Mouse (Mus musculus): ENCODE measurements at regions not wholly inside any gene's neighbourhood (a gene's known extent, or its start where the extent isn't known, plus 50 kb on each side); places are given as distances from the start of the nearest gene placed in this dataset.

DNA sequence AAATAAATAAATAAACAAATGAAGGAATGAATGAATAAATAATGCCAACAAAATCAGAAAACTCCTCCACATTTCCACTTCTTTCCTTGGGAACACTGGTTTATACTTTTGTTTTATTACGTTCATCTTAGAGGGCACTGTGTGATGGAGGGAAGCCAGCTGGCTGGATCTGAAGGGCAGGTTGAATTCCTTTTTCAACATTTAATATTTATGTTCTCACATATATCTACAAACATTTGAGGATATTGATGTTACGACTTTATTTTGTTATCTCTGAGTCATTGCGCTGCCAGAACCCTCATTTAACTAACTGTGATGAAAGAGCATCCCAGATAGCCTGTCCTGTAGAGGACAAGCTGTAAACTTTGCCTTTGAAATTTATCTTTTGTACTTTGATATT is 273.3 kb downstream of the Phf14 start:
- no peak overlapping the region for H3K4me3 ChIP-seq (ENCODE audit: low read depth, low read length)
- 63% methylated on average over 3 of the region's 3 CpGs for WGBS
- no peak overlapping the region for H3K4me2 ChIP-seq (replicated peaks; ENCODE audit: low read depth, low read length)
- H3K9me3 ChIP-seq (ENCODE audit: control insufficient read depth, low read depth, low read length) = no peaks in the 10 kb centered on the region
- H3K4me1 ChIP-seq (ENCODE audit: control insufficient read depth, insufficient read depth, low read length) = no peaks in the 10 kb centered on the region
- no peak for ATAC-seq (ENCODE audit: insufficient number of reproducible peaks, insufficient read depth, low FRiP score, low read depth)
- no peak overlapping the region for H3K27ac ChIP-seq (ENCODE audit: low read length)
- no peaks in the 10 kb centered on the region for H3K27me3 ChIP-seq (ENCODE audit: control insufficient read depth, insufficient read depth, low read length)
- no peaks in the 10 kb centered on the region for H3K36me3 ChIP-seq (ENCODE audit: control insufficient read depth, insufficient read depth, low read length)
- no peak overlapping the region for H3K9ac ChIP-seq (replicated peaks; ENCODE audit: low read depth, low read length)

DNA sequence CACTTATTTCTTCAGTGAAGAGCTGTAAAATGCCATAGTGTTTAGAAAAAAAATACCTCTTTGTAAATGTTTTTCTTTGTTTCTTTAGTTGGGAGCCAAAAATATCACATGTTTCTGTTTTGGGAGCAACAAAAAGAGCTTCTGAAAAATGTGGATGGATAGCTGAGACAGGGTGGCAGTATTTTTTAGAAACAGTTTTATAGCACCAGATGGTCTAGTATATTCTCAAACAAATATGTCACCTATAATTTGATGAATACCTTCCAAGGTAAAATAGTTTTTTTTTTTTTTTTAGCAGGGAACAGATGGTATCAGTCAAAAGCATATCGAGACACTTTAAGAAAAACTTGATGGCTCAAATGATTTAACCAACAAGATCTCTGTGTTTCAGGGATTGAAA is 302.6 kb downstream of the Phf14 start:
- no peak overlapping the region for H3K4me2 ChIP-seq (replicated peaks; ENCODE audit: low read depth, low read length)
- no peak for ATAC-seq (ENCODE audit: insufficient number of reproducible peaks, insufficient read depth, low FRiP score, low read depth)
- no peaks in the 10 kb centered on the region for H3K36me3 ChIP-seq (ENCODE audit: control insufficient read depth, insufficient read depth, low read length)
- H3K9me3 ChIP-seq (ENCODE audit: control insufficient read depth, low read depth, low read length) = no peaks in the 10 kb centered on the region
- H3K4me1 ChIP-seq (ENCODE audit: control insufficient read depth, insufficient read depth, low read length) = no peaks in the 10 kb centered on the region
- H3K27me3 ChIP-seq (ENCODE audit: control insufficient read depth, insufficient read depth, low read length) = no peaks in the 10 kb centered on the region
- no peak overlapping the region for H3K9ac ChIP-seq (replicated peaks; ENCODE audit: low read depth, low read length)
- no peak overlapping the region for H3K27ac ChIP-seq (ENCODE audit: low read length)
- WGBS = 35% methylated on average over 1 of the region's 1 CpGs
- no peak overlapping the region for H3K4me3 ChIP-seq (ENCODE audit: low read depth, low read length)

DNA sequence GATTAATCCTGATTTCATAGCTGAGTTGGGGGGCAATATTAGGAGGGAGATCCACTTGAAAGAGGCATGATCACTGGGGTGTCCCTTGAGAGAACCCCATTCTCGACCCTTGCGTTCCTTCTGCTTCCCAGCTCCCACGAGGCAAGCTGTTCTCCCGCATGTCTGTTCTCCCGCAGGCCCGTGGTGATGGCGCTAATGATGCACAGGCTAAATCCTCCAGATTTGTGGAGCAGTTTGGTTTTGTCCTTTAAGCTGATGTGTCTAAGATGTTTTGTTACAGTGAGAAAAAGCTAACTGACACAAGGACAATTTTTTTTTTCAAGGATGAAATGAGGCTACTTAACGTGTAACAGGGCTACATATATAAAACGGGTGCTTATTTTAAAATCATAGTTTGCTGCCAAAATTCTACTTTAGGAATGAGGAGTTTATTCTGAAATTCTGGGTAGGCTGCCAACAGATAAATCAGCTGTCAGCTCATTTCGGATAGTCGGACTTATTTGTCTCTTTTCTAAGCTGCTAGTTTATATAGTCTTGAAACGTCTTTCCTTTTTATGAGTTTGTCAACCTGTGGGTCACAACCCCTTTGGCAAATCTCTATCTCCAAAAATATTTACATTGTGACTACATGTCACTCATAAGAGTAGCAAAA is 307.0 kb downstream of the Phf14 start:
- H3K36me3 ChIP-seq (ENCODE audit: control insufficient read depth, insufficient read depth, low read length) = no peaks in the 10 kb centered on the region
- 49% methylated on average over 12 of the region's 12 CpGs for WGBS
- no peaks in the 10 kb centered on the region for H3K27me3 ChIP-seq (ENCODE audit: control insufficient read depth, insufficient read depth, low read length)
- peak; percentile 63; the same call in 1 of the 2 replicates for ATAC-seq (ENCODE audit: insufficient number of reproducible peaks, insufficient read depth, low FRiP score, low read depth)
- H3K4me3 ChIP-seq (ENCODE audit: low read depth, low read length) = no peak overlapping the region
- H3K9ac ChIP-seq (replicated peaks; ENCODE audit: low read depth, low read length) = no peak overlapping the region
- H3K4me2 ChIP-seq (replicated peaks; ENCODE audit: low read depth, low read length) = no peak overlapping the region
- H3K4me1 ChIP-seq (ENCODE audit: control insufficient read depth, insufficient read depth, low read length) = no peaks in the 10 kb centered on the region
- no peaks in the 10 kb centered on the region for H3K9me3 ChIP-seq (ENCODE audit: control insufficient read depth, low read depth, low read length)
- H3K27ac ChIP-seq (ENCODE audit: low read length) = peak overlapping the region; percentile 82; the same call in 1 of the 2 replicates

DNA sequence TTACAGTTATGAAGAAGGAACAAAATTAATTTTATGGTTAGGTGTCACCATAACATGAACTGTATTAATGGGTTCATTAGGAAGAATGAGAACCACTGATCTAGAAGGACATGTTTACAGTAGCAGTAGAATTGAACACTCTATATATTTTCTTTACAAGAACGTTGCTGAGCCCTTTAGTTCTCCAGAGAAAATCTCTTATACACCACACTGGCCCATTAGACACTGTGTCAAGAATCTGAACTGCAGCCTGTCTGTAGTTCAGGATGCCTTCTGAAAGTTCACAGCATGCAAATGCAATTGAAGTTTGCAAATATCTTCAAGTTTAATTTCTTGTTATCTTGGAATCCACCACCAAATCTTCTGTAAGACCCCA is 307.6 kb downstream of the Phf14 start:
- Histone ChIP-seq H3K36me3 (ENCODE audit: control insufficient read depth, insufficient read depth, low read length) (no peaks in the 10 kb centered on the region), H3K4me2 (replicated peaks; ENCODE audit: low read depth, low read length) (no peak overlapping the region), H3K9ac (replicated peaks; ENCODE audit: low read depth, low read length) (no peak overlapping the region), H3K27me3 (ENCODE audit: control insufficient read depth, insufficient read depth, low read length) (no peaks in the 10 kb centered on the region), H3K27ac (ENCODE audit: low read length) (peak overlapping the region; percentile 35; the same call in 1 of the 2 replicates), H3K4me3 (ENCODE audit: low read depth, low read length) (no peak overlapping the region), H3K4me1 (ENCODE audit: control insufficient read depth, insufficient read depth, low read length) (no peaks in the 10 kb centered on the region), H3K9me3 (ENCODE audit: control insufficient read depth, low read depth, low read length) (peaks cover 3% of the 10 kb centered on the region; the same call in 1 of the 2 replicates)
- WGBS = 33% methylated on average over 1 of the region's 1 CpGs
- ATAC-seq (ENCODE audit: insufficient number of reproducible peaks, insufficient read depth, low FRiP score, low read depth) = peak; percentile 42; the same call in 1 of the 2 replicates

DNA sequence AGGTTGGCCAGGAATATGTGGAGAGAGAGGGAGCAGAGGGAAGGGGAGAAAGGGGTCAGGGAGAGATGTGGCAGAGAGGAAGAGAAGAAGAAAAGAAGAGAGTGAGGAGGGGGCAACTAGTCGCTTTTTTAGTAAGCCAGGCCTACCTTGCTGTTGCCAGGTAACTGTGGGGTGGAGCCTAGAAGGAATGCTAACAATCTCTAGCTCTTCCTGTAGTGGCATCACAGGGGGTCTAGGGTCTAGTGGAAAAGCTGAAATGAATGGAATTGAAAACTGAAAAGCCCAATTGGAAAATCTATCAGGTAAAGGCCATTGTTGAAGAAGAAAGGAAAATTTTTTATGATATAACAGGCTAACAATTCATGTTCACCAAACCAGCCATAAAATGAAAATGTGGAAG is 336.5 kb downstream of the Phf14 start:
- ATAC-seq (ENCODE audit: insufficient number of reproducible peaks, insufficient read depth, low FRiP score, low read depth) = no peak
- Histone ChIP-seq H3K4me2 (replicated peaks; ENCODE audit: low read depth, low read length) (no peak overlapping the region), H3K36me3 (ENCODE audit: control insufficient read depth, insufficient read depth, low read length) (no peaks in the 10 kb centered on the region), H3K27me3 (ENCODE audit: control insufficient read depth, insufficient read depth, low read length) (no peaks in the 10 kb centered on the region), H3K9me3 (ENCODE audit: control insufficient read depth, low read depth, low read length) (no peaks in the 10 kb centered on the region), H3K4me1 (ENCODE audit: control insufficient read depth, insufficient read depth, low read length) (no peaks in the 10 kb centered on the region), H3K27ac (ENCODE audit: low read length) (no peak overlapping the region), H3K9ac (replicated peaks; ENCODE audit: low read depth, low read length) (no peak overlapping the region), H3K4me3 (ENCODE audit: low read depth, low read length) (no peak overlapping the region)
- 32% methylated on average over 1 of the region's 1 CpGs for WGBS

DNA sequence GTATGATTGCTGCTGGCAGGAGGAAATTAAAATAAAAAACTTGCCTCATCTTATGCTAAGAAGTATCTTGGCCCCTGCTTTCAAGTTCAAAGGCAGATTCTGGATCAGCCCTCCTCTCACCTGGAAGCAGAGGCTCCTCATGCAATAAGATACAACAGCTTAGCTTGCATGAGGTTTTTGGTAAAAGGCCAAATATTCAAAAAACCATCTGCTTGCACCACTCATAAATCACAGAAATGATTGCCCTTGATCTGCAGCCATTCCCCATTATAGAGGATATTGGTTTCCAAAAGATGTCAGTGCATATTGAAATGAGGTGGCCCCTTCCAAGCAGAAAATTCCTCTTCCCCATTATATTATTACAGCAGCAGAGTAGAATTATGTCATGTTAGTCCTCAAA is 340.4 kb downstream of the Phf14 start:
- Histone ChIP-seq H3K9ac (replicated peaks; ENCODE audit: low read depth, low read length) (no peak overlapping the region), H3K4me1 (ENCODE audit: control insufficient read depth, insufficient read depth, low read length) (no peaks in the 10 kb centered on the region), H3K27me3 (ENCODE audit: control insufficient read depth, insufficient read depth, low read length) (no peaks in the 10 kb centered on the region), H3K27ac (ENCODE audit: low read length) (no peak overlapping the region), H3K36me3 (ENCODE audit: control insufficient read depth, insufficient read depth, low read length) (no peaks in the 10 kb centered on the region), H3K9me3 (ENCODE audit: control insufficient read depth, low read depth, low read length) (no peaks in the 10 kb centered on the region), H3K4me2 (replicated peaks; ENCODE audit: low read depth, low read length) (no peak overlapping the region), H3K4me3 (ENCODE audit: low read depth, low read length) (no peak overlapping the region)
- no peak for ATAC-seq (ENCODE audit: insufficient number of reproducible peaks, insufficient read depth, low FRiP score, low read depth)

DNA sequence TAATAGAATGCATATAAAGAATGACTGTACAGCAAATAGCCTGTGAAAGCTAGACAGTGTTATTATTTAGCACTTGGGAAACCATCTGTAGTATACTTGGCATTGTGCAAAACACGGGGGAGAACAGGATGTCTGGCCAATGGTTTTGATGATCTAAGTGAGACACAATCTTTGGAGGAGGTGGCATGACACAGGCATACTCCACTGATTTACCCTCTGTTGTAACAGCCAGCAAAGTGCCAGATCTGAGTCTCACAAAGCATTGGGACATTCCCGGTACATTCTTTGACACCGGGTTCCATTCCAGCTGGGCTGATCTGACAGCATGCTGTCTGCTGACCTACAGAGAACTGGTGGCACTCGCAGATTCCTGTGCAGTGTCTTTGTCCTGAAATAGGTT is 341.0 kb downstream of the Phf14 start:
- no peak overlapping the region for H3K27ac ChIP-seq (ENCODE audit: low read length)
- no peaks in the 10 kb centered on the region for H3K27me3 ChIP-seq (ENCODE audit: control insufficient read depth, insufficient read depth, low read length)
- no peak overlapping the region for H3K9ac ChIP-seq (replicated peaks; ENCODE audit: low read depth, low read length)
- no peak for ATAC-seq (ENCODE audit: insufficient number of reproducible peaks, insufficient read depth, low FRiP score, low read depth)
- no peaks in the 10 kb centered on the region for H3K4me1 ChIP-seq (ENCODE audit: control insufficient read depth, insufficient read depth, low read length)
- H3K4me2 ChIP-seq (replicated peaks; ENCODE audit: low read depth, low read length) = no peak overlapping the region
- no peaks in the 10 kb centered on the region for H3K9me3 ChIP-seq (ENCODE audit: control insufficient read depth, low read depth, low read length)
- H3K36me3 ChIP-seq (ENCODE audit: control insufficient read depth, insufficient read depth, low read length) = no peaks in the 10 kb centered on the region
- H3K4me3 ChIP-seq (ENCODE audit: low read depth, low read length) = no peak overlapping the region
- WGBS = 78% methylated on average over 4 of the region's 4 CpGs

DNA sequence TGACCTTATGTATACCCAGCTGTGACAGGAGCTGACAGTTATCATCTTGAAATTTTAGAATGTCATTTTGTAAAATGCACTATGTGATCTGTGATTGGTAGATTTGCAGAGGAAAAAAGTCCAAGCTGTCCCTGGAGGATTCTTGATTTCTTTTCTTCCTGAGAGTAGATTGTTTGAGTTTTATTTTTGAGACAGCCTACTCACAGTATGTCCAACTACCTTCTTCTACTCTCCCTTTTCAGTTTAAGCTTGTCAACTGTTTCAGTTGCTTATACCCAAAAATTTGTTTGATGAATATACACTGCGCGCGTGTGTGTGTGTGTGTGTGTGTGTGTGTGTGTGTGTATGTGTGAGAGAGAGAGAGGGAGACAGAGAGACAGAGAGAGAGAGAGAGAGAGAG is 346.9 kb downstream of the Phf14 start:
- Histone ChIP-seq H3K9ac (replicated peaks; ENCODE audit: low read depth, low read length) (no peak overlapping the region), H3K27ac (ENCODE audit: low read length) (no peak overlapping the region), H3K36me3 (ENCODE audit: control insufficient read depth, insufficient read depth, low read length) (no peaks in the 10 kb centered on the region), H3K4me2 (replicated peaks; ENCODE audit: low read depth, low read length) (no peak overlapping the region), H3K9me3 (ENCODE audit: control insufficient read depth, low read depth, low read length) (no peaks in the 10 kb centered on the region), H3K27me3 (ENCODE audit: control insufficient read depth, insufficient read depth, low read length) (no peaks in the 10 kb centered on the region), H3K4me1 (ENCODE audit: control insufficient read depth, insufficient read depth, low read length) (no peaks in the 10 kb centered on the region), H3K4me3 (ENCODE audit: low read depth, low read length) (no peak overlapping the region)
- WGBS = 95% methylated on average over 3 of the region's 3 CpGs
- ATAC-seq (ENCODE audit: insufficient number of reproducible peaks, insufficient read depth, low FRiP score, low read depth) = no peak

DNA sequence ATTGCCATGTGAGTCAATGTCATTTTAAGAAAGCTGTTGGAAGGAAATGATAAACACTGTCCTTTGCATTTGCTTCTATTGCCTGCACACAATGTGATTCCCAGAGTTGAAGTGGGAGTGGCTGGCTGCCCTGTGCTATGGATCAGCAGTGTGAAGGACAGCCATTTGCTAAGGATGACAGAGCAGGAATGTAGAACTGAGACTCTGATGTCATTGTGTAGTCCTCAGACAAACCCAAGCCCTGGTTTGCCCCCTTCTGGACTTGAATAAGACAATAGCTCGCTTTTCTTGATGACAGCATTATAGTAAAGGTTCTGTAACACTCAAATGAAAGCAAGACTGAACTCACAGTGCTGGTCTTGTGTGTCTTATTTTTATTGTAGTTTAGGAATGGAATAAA is 347.8 kb downstream of the Phf14 start:
- no peak for ATAC-seq (ENCODE audit: insufficient number of reproducible peaks, insufficient read depth, low FRiP score, low read depth)
- Histone ChIP-seq H3K4me2 (replicated peaks; ENCODE audit: low read depth, low read length) (no peak overlapping the region), H3K4me1 (ENCODE audit: control insufficient read depth, insufficient read depth, low read length) (no peaks in the 10 kb centered on the region), H3K27me3 (ENCODE audit: control insufficient read depth, insufficient read depth, low read length) (no peaks in the 10 kb centered on the region), H3K4me3 (ENCODE audit: low read depth, low read length) (no peak overlapping the region), H3K9ac (replicated peaks; ENCODE audit: low read depth, low read length) (no peak overlapping the region), H3K27ac (ENCODE audit: low read length) (no peak overlapping the region), H3K36me3 (ENCODE audit: control insufficient read depth, insufficient read depth, low read length) (no peaks in the 10 kb centered on the region), H3K9me3 (ENCODE audit: control insufficient read depth, low read depth, low read length) (no peaks in the 10 kb centered on the region)
- 77% methylated on average over 1 of the region's 1 CpGs for WGBS

Data from stomach, embryonic 14.5 days (tissue).